Mouse (Mus musculus): ENCODE measurements around the gene Rgcc. TPM values are rescaled to one million over a fixed set of nuclear protein-coding genes. Genes with fewer than 3 reads are reported as not detected.

Rgcc gene
- polyA plus RNA-seq, 1 experiment from 2014 or later, result 23.0 TPM

- H3K4me1 ChIP-seq (ENCODE audit: control insufficient read depth, insufficient read depth, low read length), result 0 out of 2 replicates have a peak, but pooled peaks cover 3% of the 10 kb centered on the region
- no peak overlapping the region for H3K9ac ChIP-seq (replicated peaks; ENCODE audit: low read depth, low read length)
- 75% methylated on average over 8 of the region's 8 CpGs for WGBS
- no peaks in the 10 kb centered on the region for H3K9me3 ChIP-seq (ENCODE audit: control insufficient read depth, low read length)
- no peak overlapping the region for H3K27ac ChIP-seq (ENCODE audit: low read depth, low read length)
- no peaks in the 10 kb centered on the region for H3K36me3 ChIP-seq (ENCODE audit: control insufficient read depth, insufficient read depth, low read length)
- H3K4me2 ChIP-seq (ENCODE audit: low read depth, low read length), result no peak overlapping the region
- no peak for ATAC-seq (ENCODE audit: low read depth)
- no peaks in the 10 kb centered on the region for H3K27me3 ChIP-seq (ENCODE audit: control insufficient read depth, insufficient read depth, low read length)
- H3K4me3 ChIP-seq (ENCODE audit: low read depth, low read length), result no peak overlapping the region
Measured at GRCm38 (mm10) chr14:79275870-79276395, 25.5 kb downstream of the Rgcc start.

DNA sequence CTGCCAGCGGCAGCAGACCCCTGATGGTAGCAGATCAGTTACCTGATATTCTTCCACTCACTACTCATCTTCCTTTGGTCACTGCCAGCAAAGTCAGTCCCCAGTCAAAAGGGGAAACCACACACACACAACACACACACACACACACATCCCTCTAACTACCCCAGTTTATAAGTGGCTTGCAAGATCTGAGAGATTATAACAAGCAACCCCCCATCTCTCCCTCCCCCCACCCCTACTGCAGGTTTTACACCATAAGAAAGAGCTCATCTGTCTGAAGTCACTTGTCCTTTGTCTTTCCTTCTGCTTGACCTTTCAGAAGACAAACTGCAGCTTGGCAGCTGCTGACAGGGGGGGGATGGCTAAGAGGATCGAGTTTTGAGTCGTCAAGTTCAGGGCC, 26.0 kb downstream of the Rgcc start:
- Histone ChIP-seq H3K4me1 (ENCODE audit: control insufficient read depth, insufficient read depth, low read length) (0 out of 2 replicates have a peak, but pooled peaks cover 3% of the 10 kb centered on the region), H3K36me3 (ENCODE audit: control insufficient read depth, insufficient read depth, low read length) (no peaks in the 10 kb centered on the region), H3K4me3 (ENCODE audit: low read depth, low read length) (no peak overlapping the region), H3K27ac (ENCODE audit: low read depth, low read length) (no peak overlapping the region), H3K27me3 (ENCODE audit: control insufficient read depth, insufficient read depth, low read length) (no peaks in the 10 kb centered on the region), H3K9ac (replicated peaks; ENCODE audit: low read depth, low read length) (no peak overlapping the region), H3K9me3 (ENCODE audit: control insufficient read depth, low read length) (no peaks in the 10 kb centered on the region), H3K4me2 (ENCODE audit: low read depth, low read length) (no peak overlapping the region)
- no peak for ATAC-seq (ENCODE audit: low read depth)
- 42% methylated on average over 3 of the region's 3 CpGs for WGBS

DNA sequence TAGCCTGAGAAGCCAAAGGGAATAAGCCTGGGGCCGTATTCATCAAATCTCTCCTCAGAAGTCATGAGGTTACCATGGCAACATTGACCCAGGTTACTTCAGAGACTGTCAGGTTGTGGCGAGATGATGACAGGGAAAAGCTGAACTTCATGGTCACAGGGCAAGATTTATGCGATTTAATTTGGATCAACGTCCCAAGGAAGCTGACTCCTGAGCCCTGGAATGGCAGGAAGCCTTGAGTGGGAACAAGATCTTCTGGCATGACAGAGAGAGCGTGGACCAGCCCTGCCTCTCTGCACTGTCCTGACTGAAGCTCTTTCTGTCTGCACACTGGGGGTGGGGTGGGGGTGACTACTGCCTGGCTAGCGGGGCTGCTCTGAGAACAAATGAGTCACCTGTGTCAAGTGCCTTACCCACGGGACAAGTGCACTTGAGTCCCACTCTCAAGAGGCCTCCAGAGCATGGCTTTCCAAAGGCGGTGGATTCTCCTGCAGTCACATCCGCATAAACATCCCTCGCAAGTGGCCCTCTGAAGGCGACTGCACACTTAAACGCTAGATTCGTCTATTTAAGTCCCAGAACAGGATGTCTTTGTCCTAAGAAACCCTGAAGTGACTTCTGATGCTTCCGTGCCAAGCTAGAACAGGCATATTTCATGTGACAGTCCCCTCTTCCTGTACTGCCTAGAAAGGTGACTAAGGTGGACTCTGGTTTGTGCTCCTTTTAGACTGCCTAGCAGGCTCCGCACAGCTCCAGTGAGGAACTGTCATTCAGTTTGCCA, 27.6 kb downstream of the Rgcc start:
- H3K9me3 ChIP-seq (ENCODE audit: control insufficient read depth, low read length), result no peaks in the 10 kb centered on the region
- H3K27me3 ChIP-seq (ENCODE audit: control insufficient read depth, insufficient read depth, low read length), result no peaks in the 10 kb centered on the region
- no peak overlapping the region for H3K4me2 ChIP-seq (ENCODE audit: low read depth, low read length)
- 64% methylated on average over 15 of the region's 15 CpGs for WGBS
- 0 out of 2 replicates have a peak, but pooled peaks cover 3% of the 10 kb centered on the region for H3K4me1 ChIP-seq (ENCODE audit: control insufficient read depth, insufficient read depth, low read length)
- no peak overlapping the region for H3K4me3 ChIP-seq (ENCODE audit: low read depth, low read length)
- no peak overlapping the region for H3K9ac ChIP-seq (replicated peaks; ENCODE audit: low read depth, low read length)
- 0 out of 2 replicates have a peak overlapping the region, but pooled peaks have one; percentile 5 for H3K27ac ChIP-seq (ENCODE audit: low read depth, low read length)
- peak; percentile 60 for ATAC-seq (ENCODE audit: low read depth)
- H3K36me3 ChIP-seq (ENCODE audit: control insufficient read depth, insufficient read depth, low read length), result no peaks in the 10 kb centered on the region

DNA sequence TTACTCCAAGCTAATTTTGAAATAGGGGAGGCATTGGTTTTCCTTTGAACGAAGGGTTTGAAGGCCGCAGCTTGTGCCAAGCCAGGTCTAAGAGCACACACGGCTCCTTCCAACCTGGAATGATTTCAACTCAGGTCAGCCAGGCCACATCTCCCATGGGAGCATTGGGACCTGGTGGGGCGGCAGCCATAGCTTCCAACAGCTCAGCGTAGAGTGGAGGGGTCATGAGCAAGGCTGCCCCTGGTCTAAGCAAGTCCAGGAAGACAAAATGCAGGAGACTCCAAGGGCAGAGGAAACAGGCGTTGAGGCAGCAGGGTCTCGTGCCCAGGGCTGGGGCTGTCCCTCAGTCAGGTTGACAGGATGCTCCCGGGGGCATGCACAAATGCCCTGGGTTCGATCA, 28.5 kb downstream of the Rgcc start:
- H3K4me2 ChIP-seq (ENCODE audit: low read depth, low read length), result no peak overlapping the region
- H3K4me3 ChIP-seq (ENCODE audit: low read depth, low read length), result no peak overlapping the region
- H3K27ac ChIP-seq (ENCODE audit: low read depth, low read length), result no peak overlapping the region; the same call in 1 of the 2 replicates
- ATAC-seq (ENCODE audit: low read depth), result no peak
- no peak overlapping the region for H3K9ac ChIP-seq (replicated peaks; ENCODE audit: low read depth, low read length)
- 87% methylated on average over 9 of the region's 9 CpGs for WGBS
- no peaks in the 10 kb centered on the region for H3K27me3 ChIP-seq (ENCODE audit: control insufficient read depth, insufficient read depth, low read length)
- no peaks in the 10 kb centered on the region for H3K36me3 ChIP-seq (ENCODE audit: control insufficient read depth, insufficient read depth, low read length)
- H3K4me1 ChIP-seq (ENCODE audit: control insufficient read depth, insufficient read depth, low read length), result 0 out of 2 replicates have a peak, but pooled peaks cover 3% of the 10 kb centered on the region
- no peaks in the 10 kb centered on the region for H3K9me3 ChIP-seq (ENCODE audit: control insufficient read depth, low read length)

DNA sequence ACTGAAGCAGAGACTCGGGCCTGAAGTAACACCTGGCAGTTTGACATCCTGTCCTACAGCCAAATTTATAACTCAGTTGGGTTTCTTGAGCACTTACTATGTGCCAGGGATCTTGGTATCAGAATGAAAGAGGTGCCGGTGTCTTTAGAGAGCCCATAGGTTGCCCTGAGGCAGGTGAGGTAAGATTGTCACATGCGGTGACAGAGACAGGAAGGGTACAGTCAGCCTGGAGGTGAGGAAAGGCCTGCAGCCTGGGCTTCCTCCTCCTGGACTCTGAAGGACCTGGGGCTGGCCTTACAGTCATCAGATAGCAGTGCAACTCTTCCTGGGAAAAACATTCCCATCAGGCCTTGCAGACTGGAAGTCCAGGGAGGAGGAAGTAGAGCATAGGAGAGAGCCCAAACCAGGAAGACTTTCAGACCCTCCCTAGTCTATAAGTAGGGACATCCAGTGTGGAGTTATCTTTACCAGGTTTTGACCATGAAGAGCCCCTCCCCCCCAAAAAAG, 29.2 kb downstream of the Rgcc start:
- H3K27me3 ChIP-seq (ENCODE audit: control insufficient read depth, insufficient read depth, low read length), result no peaks in the 10 kb centered on the region
- H3K4me2 ChIP-seq (ENCODE audit: low read depth, low read length), result no peak overlapping the region
- H3K9ac ChIP-seq (replicated peaks; ENCODE audit: low read depth, low read length), result no peak overlapping the region
- H3K27ac ChIP-seq (ENCODE audit: low read depth, low read length), result no peak overlapping the region
- no peak for ATAC-seq (ENCODE audit: low read depth)
- H3K9me3 ChIP-seq (ENCODE audit: control insufficient read depth, low read length), result no peaks in the 10 kb centered on the region
- WGBS, result 98% methylated on average over 3 of the region's 3 CpGs
- no peak overlapping the region for H3K4me3 ChIP-seq (ENCODE audit: low read depth, low read length)
- no peaks in the 10 kb centered on the region for H3K36me3 ChIP-seq (ENCODE audit: control insufficient read depth, insufficient read depth, low read length)
- 0 out of 2 replicates have a peak, but pooled peaks cover 3% of the 10 kb centered on the region for H3K4me1 ChIP-seq (ENCODE audit: control insufficient read depth, insufficient read depth, low read length)

DNA sequence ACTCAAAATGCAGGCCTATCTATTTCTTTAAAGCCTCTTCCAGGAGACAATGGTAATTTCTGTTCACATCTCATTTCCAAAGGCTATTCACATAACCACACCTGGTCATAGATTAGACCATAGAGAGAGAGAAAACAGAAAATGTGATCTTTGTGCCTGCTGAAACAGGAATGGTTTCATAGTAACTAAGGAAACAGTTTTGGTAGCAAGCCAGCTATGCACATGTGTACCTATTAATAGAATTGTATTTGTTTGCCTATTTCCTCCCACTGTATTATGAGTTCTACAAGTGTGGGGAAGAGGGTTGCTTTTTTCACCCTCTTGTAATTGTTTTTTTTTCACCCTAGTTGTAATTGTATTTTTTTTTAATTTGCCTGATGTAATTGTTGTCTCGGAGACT, 31.9 kb downstream of the Rgcc start:
- Histone ChIP-seq H3K27ac (ENCODE audit: low read depth, low read length) (no peak overlapping the region), H3K4me3 (ENCODE audit: low read depth, low read length) (no peak overlapping the region), H3K9me3 (ENCODE audit: control insufficient read depth, low read length) (no peaks in the 10 kb centered on the region), H3K9ac (replicated peaks; ENCODE audit: low read depth, low read length) (no peak overlapping the region), H3K36me3 (ENCODE audit: control insufficient read depth, insufficient read depth, low read length) (no peaks in the 10 kb centered on the region), H3K4me2 (ENCODE audit: low read depth, low read length) (no peak overlapping the region), H3K4me1 (ENCODE audit: control insufficient read depth, insufficient read depth, low read length) (0 out of 2 replicates have a peak, but pooled peaks cover 3% of the 10 kb centered on the region), H3K27me3 (ENCODE audit: control insufficient read depth, insufficient read depth, low read length) (no peaks in the 10 kb centered on the region)
- ATAC-seq (ENCODE audit: low read depth), result no peak
- 87% methylated on average over 1 of the region's 1 CpGs for WGBS

GRCm38 (mm10) chr14:79267878-79268277, 33.6 kb downstream of the Rgcc start:
- Histone ChIP-seq H3K4me2 (ENCODE audit: low read depth, low read length) (no peak overlapping the region), H3K4me3 (ENCODE audit: low read depth, low read length) (no peak overlapping the region), H3K4me1 (ENCODE audit: control insufficient read depth, insufficient read depth, low read length) (no peaks in the 10 kb centered on the region), H3K27me3 (ENCODE audit: control insufficient read depth, insufficient read depth, low read length) (no peaks in the 10 kb centered on the region), H3K9ac (replicated peaks; ENCODE audit: low read depth, low read length) (no peak overlapping the region), H3K9me3 (ENCODE audit: control insufficient read depth, low read length) (no peaks in the 10 kb centered on the region), H3K36me3 (ENCODE audit: control insufficient read depth, insufficient read depth, low read length) (no peaks in the 10 kb centered on the region), H3K27ac (ENCODE audit: low read depth, low read length) (no peak overlapping the region)
- WGBS, result 93% methylated on average over 10 of the region's 10 CpGs
- no peak for ATAC-seq (ENCODE audit: low read depth)

DNA sequence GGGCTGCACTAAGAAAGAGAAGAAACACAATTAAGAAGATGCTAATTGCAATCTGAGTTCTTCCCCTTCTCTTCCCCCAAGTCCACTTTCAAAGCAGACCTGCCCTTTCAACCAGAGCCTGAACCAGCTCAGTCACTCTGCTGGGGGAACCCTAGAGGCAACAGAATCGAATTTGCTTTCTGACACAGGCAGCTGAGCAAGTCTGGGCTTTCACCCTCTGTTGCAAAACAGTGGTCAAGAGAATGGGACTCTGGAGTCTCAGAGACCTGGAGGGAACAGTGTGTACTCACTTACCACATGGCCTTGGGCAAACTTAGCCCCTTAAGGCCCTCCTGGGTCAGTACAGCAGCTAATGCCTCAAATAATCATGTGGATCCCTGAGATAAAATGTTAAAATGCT, 34.1 kb downstream of the Rgcc start:
- Histone ChIP-seq H3K4me2 (ENCODE audit: low read depth, low read length) (no peak overlapping the region), H3K27ac (ENCODE audit: low read depth, low read length) (no peak overlapping the region), H3K9ac (replicated peaks; ENCODE audit: low read depth, low read length) (no peak overlapping the region), H3K9me3 (ENCODE audit: control insufficient read depth, low read length) (no peaks in the 10 kb centered on the region), H3K36me3 (ENCODE audit: control insufficient read depth, insufficient read depth, low read length) (no peaks in the 10 kb centered on the region), H3K4me1 (ENCODE audit: control insufficient read depth, insufficient read depth, low read length) (no peaks in the 10 kb centered on the region), H3K27me3 (ENCODE audit: control insufficient read depth, insufficient read depth, low read length) (no peaks in the 10 kb centered on the region), H3K4me3 (ENCODE audit: low read depth, low read length) (no peak overlapping the region)
- ATAC-seq (ENCODE audit: low read depth), result no peak
- 63% methylated on average over 1 of the region's 1 CpGs for WGBS

DNA sequence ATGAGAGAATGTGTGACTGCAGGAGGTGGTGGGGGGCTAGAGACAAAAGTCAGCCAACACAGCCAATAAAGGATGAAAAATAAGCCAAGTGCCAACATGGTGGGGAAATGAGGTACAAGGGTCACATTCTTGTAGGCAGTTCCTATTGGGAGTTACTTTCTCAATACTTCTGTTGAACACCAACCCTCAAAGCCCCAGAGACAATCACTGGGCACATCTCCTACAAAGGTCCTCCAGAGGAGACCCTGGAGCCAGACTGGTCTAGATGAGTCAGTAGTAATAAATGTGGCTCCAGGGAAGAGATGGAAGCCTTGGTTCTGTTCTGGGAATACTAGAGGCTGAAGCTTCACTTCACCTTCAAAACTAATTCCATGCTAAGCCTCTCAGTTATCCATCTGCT, 35.0 kb downstream of the Rgcc start:
- H3K27ac ChIP-seq (ENCODE audit: low read depth, low read length), result no peak overlapping the region
- no peaks in the 10 kb centered on the region for H3K36me3 ChIP-seq (ENCODE audit: control insufficient read depth, insufficient read depth, low read length)
- no peak overlapping the region for H3K4me3 ChIP-seq (ENCODE audit: low read depth, low read length)
- H3K9ac ChIP-seq (replicated peaks; ENCODE audit: low read depth, low read length), result no peak overlapping the region
- no peaks in the 10 kb centered on the region for H3K27me3 ChIP-seq (ENCODE audit: control insufficient read depth, insufficient read depth, low read length)
- ATAC-seq (ENCODE audit: low read depth), result no peak
- no peak overlapping the region for H3K4me2 ChIP-seq (ENCODE audit: low read depth, low read length)
- no peaks in the 10 kb centered on the region for H3K4me1 ChIP-seq (ENCODE audit: control insufficient read depth, insufficient read depth, low read length)
- no peaks in the 10 kb centered on the region for H3K9me3 ChIP-seq (ENCODE audit: control insufficient read depth, low read length)

Measured in neural tube, embryonic 14.5 days (tissue).